Mouse (Mus musculus) MEL-GATA-1-ER (cell line): ENCODE results near the gene Cacna1s.
A peak's percentile ranks its signal among the peaks of the same experiment; 100 is the strongest.

ENCODE experiments used
- DNase-seq: peaks from one replicate; pipeline ENCODE4 v3.0.0-alpha.2; 2012; ENCODE audit warnings: low read depth; ENCODE audit errors: extremely low read depth

Gene Cacna1s

DNA sequence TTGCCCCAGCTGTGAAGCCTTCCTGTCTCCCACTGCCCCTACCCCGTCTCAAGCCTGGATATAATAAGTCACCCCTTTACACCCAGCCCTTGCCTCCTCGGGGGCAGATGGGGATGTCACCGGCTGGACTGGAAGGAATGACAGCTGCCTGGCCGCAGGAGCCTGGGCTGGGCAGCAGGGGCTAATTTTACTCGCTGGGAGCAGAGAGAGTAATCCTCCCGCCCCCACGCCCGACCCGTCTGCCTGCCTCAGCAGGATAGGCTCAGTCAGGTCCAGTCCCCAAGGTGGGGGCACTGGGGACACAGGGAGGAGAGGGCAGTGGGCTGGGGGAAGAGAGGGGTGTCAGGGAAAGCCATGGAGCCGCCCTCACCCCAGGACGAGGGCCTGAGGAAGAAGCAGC lies at the start of gene Cacna1s:
TSS of gene Cacna1s (plus strand) at position 204 of the 400 bp plus-strand sequence.
- DNase-seq, result no peak

DNA sequence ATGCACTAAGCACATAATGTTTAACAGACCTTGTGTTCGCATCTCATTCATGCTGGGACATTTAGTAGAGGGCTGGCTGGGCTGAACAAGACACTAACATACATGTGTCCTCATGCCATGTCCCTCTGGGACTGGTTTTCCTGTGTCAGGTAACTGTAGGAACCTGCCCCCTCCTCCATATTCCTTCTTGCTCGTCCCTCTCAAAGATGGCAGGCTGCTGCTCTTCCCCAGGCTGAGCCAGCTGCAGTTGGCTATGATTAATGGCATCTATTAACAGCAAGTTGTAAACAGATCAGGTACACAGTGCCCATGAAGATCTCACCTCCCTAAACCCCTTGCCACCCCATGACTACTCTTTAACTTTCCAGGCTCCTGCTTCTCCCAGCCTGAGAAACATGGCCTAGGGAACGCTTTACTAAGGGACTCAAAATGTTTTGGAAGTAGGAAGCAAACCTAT lies 46.2 kb upstream of the Cacna1s start, which contains the start of gene Igfn1:
TSS of gene Igfn1 (minus strand) at position 51 of the 457 bp plus-strand sequence.
- no peak for DNase-seq

DNA sequence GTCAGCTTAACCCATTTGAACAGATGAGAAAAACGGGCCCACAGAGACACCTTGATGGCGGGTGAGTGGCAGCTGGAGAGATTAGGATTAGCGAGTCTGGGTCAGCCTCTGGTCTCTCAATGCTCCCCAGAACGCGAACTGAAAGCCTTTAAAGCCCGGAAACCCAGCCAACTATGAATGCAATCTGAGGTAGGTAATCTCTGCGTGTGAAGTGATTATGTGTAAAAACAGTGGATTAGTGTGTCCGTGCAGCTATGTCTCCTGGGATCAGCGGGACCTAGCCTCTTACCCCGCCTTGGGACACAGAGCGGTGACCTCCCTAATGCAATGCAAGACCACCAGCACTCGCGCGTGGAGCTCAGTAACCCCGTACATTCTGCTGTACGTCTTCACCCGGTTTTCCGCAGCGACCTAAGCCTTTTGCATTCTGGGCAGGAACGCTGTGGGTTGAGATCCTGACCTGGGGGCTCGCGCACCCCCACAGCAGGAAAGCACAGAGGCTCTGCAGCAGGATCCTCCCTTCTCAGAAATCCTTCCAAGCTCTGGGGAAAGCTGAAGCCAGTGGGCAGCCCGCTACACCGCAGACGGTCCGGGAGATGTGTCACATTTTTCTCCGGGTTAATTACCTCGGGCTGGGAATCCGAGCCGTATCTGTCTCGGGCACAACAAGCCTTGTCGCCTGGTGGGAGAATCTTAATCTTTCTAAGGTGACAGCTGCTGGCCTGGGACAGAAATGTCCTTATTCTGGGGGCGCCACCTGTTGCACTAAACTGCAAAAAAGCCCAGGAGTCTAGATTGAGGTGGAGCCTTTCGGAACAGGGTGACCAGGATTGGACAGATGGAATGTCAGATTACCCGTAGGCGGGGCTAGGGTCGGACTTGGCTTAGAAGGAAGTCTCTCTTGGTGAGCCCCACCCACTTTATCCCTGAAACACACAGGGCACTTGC lies 45.1 kb upstream of the Cacna1s start, which contains the start of gene Tmem9:
TSS of gene Tmem9 (plus strand) at position 940 of the 948 bp plus-strand sequence.
- DNase-seq, result peak; percentile 91

DNA sequence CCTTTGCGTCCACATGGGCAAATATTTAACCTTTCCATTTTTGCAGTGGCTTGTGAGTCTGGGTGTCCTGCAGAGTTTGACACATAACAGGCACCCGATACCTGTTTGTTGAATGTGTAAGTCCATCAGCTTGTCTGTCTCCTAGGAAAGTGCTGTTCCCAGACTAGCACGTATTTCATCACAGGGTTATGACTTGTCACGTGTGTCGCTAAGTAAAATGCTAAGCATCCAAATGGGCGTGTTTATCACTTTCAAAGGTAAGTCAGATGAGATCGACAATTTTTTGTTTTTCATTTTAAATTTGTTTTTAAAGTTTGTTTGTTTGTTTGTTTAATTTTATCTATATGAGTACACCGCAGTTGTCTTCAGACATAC lies 44.4 kb upstream of the Cacna1s start:
- no peak for DNase-seq

DNA sequence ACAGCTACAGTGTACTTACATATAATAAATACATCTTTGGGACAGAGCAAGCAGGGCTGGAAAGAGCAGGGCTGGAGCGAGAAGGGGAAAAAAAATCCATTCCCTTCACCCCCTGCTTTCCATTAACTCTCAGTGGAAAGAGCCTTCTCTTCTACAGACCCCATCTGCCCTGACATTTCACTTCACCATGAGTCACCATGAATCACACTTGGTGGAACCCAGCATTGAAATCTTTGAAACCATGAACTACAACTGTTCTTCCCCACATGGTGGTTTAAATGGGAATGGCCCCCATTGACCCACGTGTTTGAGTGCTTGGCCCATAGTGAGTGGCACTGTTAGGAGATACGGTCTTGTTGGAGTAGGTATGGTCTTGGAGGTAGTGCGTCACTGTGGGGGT lies 42.3 kb upstream of the Cacna1s start:
- no peak for DNase-seq

DNA sequence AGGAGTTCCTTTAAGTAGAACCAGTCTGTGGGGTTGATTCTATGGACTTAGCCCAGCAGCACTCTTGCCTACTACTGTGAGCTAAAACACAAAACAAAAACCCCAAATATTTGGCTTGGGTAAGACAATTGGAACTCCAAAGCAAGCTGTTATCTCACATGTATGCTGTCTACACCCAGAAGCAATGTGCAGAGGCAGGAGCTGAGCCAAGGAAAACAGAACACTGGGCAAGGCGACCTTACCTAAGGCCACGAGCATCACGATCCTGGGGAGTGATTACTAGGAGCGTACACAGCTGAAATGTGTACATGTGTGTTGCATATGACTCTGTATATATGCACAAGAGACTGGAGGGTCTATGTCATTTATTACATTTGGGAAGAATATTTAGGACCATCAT lies 39.0 kb upstream of the Cacna1s start:
- DNase-seq, result no peak

DNA sequence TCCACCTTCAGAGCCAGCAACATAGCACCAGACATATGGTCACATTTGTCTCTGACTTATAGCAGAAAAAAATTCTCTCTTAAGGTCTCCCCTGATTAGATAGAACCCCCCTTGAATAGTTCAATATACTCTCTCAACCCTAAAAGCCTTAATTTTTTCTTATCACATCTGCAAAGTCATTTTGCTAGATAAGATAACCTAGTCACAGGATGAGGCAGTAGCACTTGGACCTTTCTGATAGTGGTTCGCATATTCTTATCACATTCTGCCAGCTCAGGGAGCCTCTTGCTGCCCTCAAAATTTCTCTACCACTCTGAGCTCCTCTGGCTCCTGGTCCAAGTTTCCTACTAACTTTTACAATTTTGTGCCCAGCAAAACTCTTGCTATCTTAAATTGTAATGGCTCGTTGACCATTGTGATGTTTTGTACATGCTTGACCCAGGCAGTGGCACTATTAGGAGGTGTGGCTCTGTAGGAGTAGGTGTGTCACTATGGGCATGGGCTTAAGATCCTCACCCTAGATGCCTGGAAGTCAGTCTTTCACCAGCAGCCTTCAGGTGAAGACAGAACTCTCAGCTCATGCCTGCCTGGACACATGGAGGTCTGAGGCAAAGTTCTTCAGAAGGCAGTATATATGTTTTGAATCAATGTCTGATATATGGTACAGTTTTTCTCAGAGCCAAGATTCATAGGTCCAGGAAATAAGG lies 37.6 kb upstream of the Cacna1s start:
- DNase-seq, result no peak

DNA sequence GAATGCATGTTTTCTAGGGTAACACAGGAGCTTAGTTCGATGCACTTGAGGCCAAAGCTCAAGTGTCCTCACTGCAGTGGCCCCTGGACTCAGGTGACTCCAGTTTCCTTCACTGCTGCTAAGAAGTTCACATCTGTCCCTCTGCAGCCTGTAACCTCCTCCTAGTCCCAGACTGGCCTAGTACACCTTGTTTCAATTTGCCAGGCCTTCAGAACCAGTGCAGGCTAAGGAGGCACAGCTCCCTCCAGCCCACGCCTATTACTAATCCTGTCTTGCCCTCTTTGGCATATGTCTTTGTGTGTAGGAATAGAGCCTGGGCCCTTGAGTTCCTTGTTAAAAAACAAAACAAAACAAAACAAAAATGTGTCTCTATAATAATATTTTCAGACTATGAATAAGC lies 35.2 kb upstream of the Cacna1s start:
- no peak for DNase-seq

DNA sequence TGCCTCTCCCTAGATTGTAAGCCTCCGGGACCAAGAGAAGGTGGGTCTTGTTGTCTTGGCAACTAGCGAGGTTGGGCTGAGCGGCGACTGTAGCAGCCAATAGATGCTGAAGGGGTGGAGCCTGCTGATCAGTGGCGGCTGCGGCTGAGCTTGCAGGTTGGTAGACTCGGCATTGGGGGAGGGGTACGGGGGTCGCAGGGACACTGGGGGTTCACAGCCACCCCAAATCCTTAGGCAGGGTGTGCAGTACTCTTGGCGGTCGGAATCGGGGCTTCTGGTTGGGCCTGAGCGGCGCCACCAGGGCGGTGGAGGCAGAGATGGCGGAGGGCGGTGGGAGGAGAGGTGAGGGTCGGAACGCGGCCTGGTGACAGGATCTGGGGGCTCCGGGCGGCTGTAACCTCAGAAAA lies 34.6 kb upstream of the Cacna1s start:
- DNase-seq, result peak; percentile 81

DNA sequence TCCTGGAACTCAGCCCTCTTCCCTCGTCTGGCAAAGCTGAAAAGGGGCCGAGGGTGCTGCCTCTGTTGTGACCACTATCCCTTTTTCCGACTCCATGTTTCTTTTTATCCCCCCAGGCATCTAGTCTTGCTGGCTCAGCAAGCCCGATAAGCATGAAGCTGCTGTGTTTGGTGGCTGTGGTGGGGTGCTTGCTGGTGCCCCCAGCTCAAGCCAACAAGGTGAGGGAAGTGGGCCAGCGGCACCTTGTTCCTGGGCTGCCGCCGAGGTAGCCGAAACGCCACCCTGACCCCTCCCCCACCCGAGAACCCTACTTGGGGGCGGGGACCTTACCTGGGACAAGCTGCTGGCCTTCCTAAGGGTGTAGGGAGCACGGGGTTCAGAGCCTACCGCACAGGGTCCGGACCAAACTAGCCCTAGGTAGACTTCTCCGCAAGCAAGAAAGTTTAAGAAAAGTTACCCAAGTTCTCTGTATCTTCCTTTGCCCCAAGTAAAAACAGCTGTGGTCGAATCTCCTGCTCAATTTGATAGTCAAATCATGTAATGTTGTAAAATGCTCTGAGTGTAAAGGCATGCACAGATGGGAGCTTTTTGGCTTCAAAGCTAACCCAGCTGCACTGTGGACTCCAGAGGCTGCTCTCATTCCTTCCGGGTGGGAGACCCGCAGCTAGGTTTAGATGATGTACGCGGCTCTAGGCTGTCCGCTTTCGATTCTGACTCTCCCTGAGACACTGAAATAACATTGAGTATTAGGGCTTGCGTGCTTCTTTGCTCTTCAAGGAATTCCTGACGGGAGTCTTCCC lies 34.0 kb upstream of the Cacna1s start:
- no peak for DNase-seq

DNA sequence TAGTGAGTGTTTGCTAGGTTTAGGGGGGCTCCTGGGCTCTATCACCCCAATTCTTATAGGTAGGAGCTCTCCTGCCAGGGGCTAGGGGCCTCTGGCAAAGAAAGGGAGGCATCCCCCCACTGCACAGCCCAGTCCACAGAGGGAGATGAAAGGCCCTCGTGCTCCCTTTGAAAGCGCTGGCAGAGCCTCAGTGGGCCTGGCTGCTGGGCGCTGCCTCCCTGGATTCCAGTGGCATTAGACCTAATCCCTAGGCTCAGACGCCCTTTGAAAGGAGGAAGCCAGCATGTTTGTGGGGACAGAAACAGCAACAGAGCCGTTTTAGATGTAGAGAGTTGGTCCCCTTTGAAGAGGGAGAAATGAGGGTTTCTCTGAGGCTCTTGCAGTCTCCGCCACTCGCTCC lies 22.3 kb upstream of the Cacna1s start:
- no peak for DNase-seq

- no peak for DNase-seq
These were observed 20.9 kb upstream of the Cacna1s start for GRCm38 (mm10) chr1:136031697-136032096.

- DNase-seq, result no peak
These were observed 19.6 kb upstream of the Cacna1s start for GRCm38 (mm10) chr1:136032961-136033360.

DNA sequence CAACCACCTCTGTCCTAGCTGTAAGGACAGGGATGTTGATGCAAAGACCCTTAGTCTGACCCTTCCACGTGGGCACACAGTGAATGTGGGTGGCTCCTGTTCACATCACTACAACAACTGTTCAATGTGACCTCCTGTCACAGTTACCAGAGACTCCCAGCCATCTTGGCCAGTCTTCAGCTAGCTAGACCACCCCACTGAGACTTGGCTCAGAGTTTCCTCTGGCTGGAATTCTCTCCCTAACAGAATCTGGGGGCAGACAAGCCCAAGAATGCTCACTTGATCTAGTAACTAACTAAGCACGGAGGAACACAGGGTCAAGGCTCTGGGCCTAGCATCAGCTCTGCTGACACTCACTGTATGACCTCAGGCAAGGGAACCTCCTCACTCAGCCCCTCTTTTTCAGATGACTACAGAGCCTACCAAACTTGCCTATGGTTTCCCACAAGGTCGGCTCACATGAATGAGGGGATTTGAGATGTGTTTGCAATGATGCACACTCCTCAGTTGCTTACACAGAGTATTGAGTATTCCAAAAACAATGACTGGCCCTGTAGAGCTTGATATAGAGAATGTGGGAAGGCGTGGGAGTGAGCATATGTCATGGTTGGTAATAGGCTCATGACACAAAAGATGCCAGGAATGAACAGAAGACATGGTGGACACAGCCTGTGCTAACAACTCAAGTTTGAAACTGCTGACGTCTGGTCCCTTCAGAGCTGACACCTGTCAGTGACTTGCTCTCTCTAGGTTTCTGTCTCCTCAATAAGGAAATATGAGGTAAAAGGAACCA lies 13.6 kb upstream of the Cacna1s start:
- no peak for DNase-seq

GRCm38 (mm10) chr1:136040452-136040851 lies 12.1 kb upstream of the Cacna1s start:
- DNase-seq, result no peak

DNA sequence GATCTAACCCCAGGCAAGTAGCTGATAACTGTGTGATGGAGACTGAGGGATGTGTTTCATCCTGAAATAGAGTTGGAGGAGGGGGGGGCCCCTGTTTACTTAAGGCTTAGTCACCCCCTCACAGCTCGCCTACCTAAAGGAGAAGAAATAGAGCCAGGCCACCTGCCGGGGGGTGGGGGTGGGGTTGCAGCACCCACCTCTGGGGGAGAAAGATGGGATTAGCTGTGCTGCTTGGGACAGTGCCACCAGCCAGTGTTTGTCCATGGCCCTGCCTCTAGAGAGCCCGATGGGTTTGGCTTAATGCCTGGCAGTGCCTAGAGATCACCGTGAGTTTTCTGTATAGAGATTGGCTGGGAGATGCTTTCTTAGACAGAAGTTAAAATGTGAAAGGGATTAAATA lies 11.7 kb upstream of the Cacna1s start:
- DNase-seq, result no peak

DNA sequence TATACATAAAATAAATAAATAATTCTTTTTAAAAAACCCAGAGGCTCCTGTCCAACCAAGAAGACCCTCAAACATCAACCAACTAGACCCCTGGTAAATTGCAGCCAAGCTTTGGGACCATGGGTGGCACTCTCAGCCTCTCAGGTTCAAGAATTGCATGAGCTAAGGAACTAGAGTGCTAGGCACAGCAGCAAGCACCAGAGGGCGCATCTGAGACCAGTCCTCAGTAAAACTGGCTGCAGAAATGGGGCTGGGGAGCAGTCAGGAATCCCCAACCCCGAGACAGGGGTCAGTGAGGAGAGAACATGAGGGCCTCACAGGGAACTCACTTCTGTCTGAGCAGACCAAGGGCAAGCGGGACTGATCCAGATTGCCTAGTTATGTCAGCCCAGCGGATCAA lies 6.8 kb upstream of the Cacna1s start:
- DNase-seq, result peak; percentile 13

GRCm38 (mm10) chr1:136047432-136047831 lies 5.1 kb upstream of the Cacna1s start:
- peak; percentile 18 for DNase-seq

DNA sequence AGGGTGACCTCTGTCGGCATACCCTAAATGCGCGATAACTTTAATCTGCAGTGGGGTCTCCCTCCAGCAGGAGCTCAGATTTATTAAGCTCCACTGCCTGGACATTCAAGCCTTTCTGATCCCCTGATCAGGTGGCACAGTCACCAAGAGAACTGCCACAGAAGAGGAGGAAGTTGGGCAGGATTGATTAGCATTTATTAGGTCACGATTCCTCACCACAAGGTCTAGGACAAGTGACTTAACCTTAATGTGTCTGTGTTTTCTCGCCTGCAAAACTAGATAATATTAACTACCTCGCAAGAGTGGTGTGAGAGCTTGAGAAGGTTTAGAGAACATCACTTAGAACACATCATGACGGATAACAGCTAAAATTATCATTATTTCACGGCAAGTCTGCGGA lies 4.7 kb upstream of the Cacna1s start:
- DNase-seq, result peak; percentile 7

- DNase-seq, result no peak
These were observed 2.1 kb upstream of the Cacna1s start, which contains the start of gene Ascl5 for GRCm38 (mm10) chr1:136050312-136051012. Ascl5 (plus strand) TSS chr1:136050804.
